Mouse (Mus musculus): Measurements from ENCODE around the gene Pmvk. TPM values are rescaled to one million over a fixed set of nuclear protein-coding genes. Genes with fewer than 3 reads are reported as not detected.
"Not testable (repeated sequence)": the region's sequence is repeated elsewhere in the genome, so short reads cannot be mapped to it uniquely, and the experiment has no call there.

The Pmvk gene
- polyA plus RNA-seq, 1 experiment from 2014 or later = 117 TPM

DNA sequence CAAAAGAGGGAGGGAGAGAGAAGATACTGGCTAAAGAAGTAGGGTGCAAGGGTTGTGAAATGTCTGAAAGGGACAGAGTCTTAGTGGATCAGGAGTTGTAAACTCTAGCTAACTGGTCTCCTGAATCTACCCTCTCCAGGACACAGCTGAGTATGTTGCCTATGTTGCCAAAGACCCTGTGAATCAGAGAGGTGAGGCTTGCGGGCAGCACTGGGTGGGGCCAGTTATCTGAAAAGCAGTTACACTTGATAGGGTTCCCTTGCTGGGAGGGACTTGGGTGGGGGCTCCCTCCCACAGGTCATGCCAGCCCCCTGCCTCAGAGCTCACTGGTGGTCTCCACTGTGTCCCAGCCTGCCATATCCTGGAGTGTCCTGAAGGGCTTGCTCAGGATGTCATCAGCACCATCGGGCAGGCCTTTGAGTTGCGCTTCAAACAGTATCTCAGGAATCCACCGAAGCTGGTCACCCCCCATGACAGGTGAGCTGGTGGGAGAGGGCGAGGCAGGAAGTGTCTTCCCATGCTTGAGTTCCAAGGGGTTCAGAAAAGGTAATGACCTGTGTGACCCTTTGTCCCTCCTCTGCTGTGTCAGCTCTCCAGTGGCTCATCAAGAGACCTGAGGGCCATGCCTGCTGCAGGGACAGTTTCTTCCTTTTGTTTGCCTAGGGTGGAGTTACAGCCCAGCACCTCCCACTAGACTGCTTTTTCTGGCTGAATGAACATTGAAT, 29.8 kb upstream of the Pmvk start:
- DNase-seq (ENCODE audit: low spot score) (no peak), ATAC-seq (ENCODE audit: low FRiP score) (no peak)
- no peaks in the 10 kb centered on the region for H3K27me3 ChIP-seq (ENCODE audit: control insufficient read depth, insufficient read depth, low read length)
- H3K4me2 ChIP-seq (replicated peaks) = no peak overlapping the region
- no peak overlapping the region for H3K27ac ChIP-seq
- no peak overlapping the region for H3K9ac ChIP-seq
- peaks cover 18% of the 10 kb centered on the region for H3K4me1 ChIP-seq (replicated peaks; ENCODE audit: control insufficient read depth, insufficient read depth, low read length)
- H3K36me3 ChIP-seq (replicated peaks; ENCODE audit: control insufficient read depth, insufficient read depth) = peaks cover 27% of the 10 kb centered on the region
- no peaks in the 10 kb centered on the region for H3K9me3 ChIP-seq (ENCODE audit: control insufficient read depth, low read length)
- 88% methylated on average over 5 of the region's 5 CpGs for WGBS
- no peak overlapping the region for H3K4me3 ChIP-seq (replicated peaks; ENCODE audit: low read length)

DNA sequence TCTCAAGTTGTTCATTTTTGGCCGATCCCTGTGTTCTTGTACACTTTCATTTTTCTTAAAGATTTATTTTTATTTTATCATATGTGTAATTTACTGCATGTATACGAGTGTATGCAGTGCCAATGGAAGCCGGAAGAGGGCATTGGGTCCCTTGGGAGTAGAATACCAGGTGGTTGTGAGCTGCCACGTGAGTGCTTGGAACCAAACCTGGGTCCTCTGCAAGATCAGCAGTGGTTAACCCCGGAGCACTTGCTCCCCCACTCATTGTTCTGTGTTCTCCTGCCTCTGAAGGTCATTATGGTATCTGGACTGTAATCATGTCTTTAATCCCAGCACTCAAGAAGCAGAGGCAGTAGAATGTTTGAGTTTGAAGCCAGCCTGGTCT, 29.2 kb upstream of the Pmvk start:
- H3K4me2 ChIP-seq (replicated peaks) = no peak overlapping the region
- no peak overlapping the region for H3K27ac ChIP-seq
- H3K36me3 ChIP-seq (replicated peaks; ENCODE audit: control insufficient read depth, insufficient read depth) = peaks cover 27% of the 10 kb centered on the region
- DNase-seq (ENCODE audit: low spot score) (no peak), ATAC-seq (ENCODE audit: low FRiP score) (no peak)
- no peak overlapping the region for H3K4me3 ChIP-seq (replicated peaks; ENCODE audit: low read length)
- no peaks in the 10 kb centered on the region for H3K27me3 ChIP-seq (ENCODE audit: control insufficient read depth, insufficient read depth, low read length)
- H3K9ac ChIP-seq = no peak overlapping the region
- 87% methylated on average over 5 of the region's 5 CpGs for WGBS
- H3K9me3 ChIP-seq (ENCODE audit: control insufficient read depth, low read length) = no peaks in the 10 kb centered on the region
- peaks cover 14% of the 10 kb centered on the region for H3K4me1 ChIP-seq (replicated peaks; ENCODE audit: control insufficient read depth, insufficient read depth, low read length)

DNA sequence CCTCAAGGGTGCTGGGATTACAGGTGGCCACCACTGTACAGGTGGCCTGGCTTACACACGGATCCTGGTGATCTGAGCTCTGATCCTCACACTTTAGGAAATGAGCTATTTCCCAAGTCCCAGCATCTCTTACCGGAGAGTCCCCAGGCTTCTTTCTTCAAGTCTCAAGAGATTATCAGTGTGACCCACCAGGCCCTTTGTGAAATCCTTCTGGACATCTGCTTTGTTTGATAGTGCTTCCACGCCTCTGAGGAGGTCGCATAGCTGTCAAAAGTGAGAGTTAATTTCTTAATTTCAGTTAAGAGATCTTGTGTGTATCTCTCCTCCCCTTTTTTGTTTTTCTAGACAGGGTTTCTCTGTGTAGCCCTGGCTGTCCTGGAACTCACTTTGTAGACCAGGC, 28.5 kb upstream of the Pmvk start:
- Histone ChIP-seq H3K27me3 (ENCODE audit: control insufficient read depth, insufficient read depth, low read length) (no peaks in the 10 kb centered on the region), H3K36me3 (replicated peaks; ENCODE audit: control insufficient read depth, insufficient read depth) (peaks cover 27% of the 10 kb centered on the region), H3K9me3 (ENCODE audit: control insufficient read depth, low read length) (no peaks in the 10 kb centered on the region), H3K4me3 (replicated peaks; ENCODE audit: low read length) (no peak overlapping the region), H3K4me1 (replicated peaks; ENCODE audit: control insufficient read depth, insufficient read depth, low read length) (peaks cover 14% of the 10 kb centered on the region), H3K27ac (no peak overlapping the region), H3K4me2 (replicated peaks) (no peak overlapping the region), H3K9ac (no peak overlapping the region)
- WGBS = 88% methylated on average over 4 of the region's 4 CpGs
- no peak for ATAC-seq (ENCODE audit: low FRiP score)
- DNase-seq (ENCODE audit: low spot score) = no peak

DNA sequence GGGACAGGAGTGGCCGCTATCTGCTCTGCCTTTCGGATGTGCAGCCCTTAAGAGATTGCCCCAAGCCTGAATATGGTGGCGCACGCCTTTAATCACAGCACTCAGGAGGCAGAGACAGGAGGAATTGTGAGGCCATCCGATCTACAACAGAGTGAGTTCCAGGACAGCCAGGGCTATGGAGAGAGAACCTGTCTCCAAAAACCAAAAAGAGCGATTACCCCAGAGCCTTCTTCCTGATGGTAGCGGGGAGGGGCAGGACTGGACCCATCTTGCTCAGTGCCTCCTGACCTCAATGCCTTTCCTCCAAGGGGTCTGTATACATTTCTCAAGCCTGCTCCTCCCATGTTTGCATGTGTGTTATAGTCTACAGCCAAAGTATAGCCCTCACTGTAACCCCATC, 25.3 kb upstream of the Pmvk start:
- H3K9ac ChIP-seq; DNase-seq (ENCODE audit: low spot score); ATAC-seq (ENCODE audit: low FRiP score); H3K4me2 ChIP-seq (replicated peaks); H3K27ac ChIP-seq; H3K27me3 ChIP-seq (ENCODE audit: control insufficient read depth, insufficient read depth, low read length); H3K9me3 ChIP-seq (ENCODE audit: control insufficient read depth, low read length); H3K4me3 ChIP-seq (replicated peaks; ENCODE audit: low read length): not testable (repeated sequence)
- Histone ChIP-seq H3K4me1 (replicated peaks; ENCODE audit: control insufficient read depth, insufficient read depth, low read length) (peaks cover 15% of the 10 kb centered on the region), H3K36me3 (replicated peaks; ENCODE audit: control insufficient read depth, insufficient read depth) (peaks cover 46% of the 10 kb centered on the region)
- 91% methylated on average over 7 of the region's 7 CpGs for WGBS

DNA sequence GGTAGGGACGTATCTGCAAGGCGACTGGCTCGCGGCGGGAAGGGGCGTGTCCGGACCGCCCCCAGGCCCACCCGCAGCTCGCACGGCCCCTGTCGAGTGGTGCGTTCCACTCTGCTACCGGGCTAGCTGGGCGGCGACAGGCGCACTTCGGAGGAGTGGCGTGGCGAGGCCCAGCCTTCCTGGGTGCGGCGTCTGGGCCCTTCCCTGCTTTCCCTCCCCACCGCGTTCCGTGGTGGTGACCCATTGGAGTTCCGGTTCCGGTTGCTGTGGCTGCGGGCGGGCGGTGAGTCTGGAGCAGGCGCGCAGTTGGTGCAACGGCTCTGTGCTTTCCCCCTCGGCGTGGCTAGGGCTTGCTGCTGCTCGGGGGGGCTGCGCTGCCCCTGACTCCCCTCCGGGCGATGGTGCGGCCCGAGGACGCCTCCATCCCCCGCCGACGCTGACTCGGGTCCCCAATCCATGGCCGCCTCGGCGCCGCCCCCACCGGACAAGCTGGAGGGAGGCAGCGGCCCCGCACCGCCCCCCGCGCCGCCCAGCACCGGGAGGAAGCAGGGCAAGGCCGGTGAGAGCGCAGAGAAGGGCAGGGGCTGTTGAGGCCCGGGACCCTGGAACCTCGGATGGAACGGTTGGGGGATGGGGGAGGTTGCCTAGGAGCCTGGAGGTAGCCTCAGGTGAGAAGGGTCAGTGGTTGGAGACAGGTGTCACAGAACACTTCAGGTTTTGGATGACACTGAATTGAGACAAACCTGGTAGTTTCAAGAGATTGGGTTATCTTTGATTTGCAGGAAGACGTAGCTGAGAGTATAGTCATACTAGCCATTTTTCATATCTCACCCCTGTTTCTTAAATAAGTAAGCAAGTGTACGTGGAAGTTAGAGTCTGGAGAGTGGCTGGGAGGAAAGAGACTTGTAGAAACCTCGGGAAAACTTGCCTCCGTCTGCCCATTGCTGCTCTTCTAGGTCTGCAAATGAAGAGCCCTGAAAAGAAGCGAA, 23.9 kb upstream of the Pmvk start, which contains the start of gene Pygo2:
Gene Pygo2 (plus strand): TSS at position 44 of the 989 bp plus-strand sequence.
- Histone ChIP-seq H3K36me3 (replicated peaks; ENCODE audit: control insufficient read depth, insufficient read depth) (peaks cover 48% of the 10 kb centered on the region), H3K9ac (peak within 1 kb of the TSS; percentile 97), H3K4me2 (replicated peaks) (peak within 1 kb of the TSS; percentile 87), H3K4me1 (replicated peaks; ENCODE audit: control insufficient read depth, insufficient read depth, low read length) (peaks cover 15% of the 10 kb centered on the region), H3K27ac (peak within 1 kb of the TSS; percentile 92), H3K4me3 (replicated peaks; ENCODE audit: low read length) (peak within 1 kb of the TSS; percentile 95), H3K9me3 (ENCODE audit: control insufficient read depth, low read length) (no peaks in the 10 kb centered on the region), H3K27me3 (ENCODE audit: control insufficient read depth, insufficient read depth, low read length) (no peaks in the 10 kb centered on the region)
- 2% methylated on average over 65 of the region's 68 CpGs for WGBS
- peak; percentile 87 for DNase-seq (ENCODE audit: low spot score)
- ATAC-seq (ENCODE audit: low FRiP score) = peak; percentile 97

DNA sequence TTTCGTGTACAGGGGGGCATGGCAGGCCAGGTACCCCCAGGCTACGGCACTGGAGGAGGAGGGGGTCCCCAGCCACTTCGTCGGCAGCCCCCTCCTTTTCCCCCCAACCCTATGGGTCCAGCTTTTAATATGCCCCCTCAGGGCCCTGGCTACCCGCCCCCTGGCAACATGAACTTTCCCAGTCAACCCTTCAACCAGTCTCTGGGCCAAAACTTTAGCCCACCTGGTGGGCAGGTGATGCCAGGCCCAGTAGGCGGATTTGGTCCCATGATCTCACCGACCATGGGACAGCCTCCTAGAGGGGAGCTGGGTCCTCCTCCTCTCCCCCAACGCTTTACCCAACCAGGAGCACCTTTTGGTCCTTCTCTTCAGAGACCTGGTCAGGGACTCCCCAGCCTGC, 21.7 kb upstream of the Pmvk start:
- Histone ChIP-seq H3K9me3 (ENCODE audit: control insufficient read depth, low read length) (no peaks in the 10 kb centered on the region), H3K4me1 (replicated peaks; ENCODE audit: control insufficient read depth, insufficient read depth, low read length) (peaks cover 18% of the 10 kb centered on the region), H3K4me3 (replicated peaks; ENCODE audit: low read length) (no peak overlapping the region), H3K27me3 (ENCODE audit: control insufficient read depth, insufficient read depth, low read length) (no peaks in the 10 kb centered on the region), H3K27ac (no peak overlapping the region), H3K9ac (no peak overlapping the region), H3K4me2 (replicated peaks) (no peak overlapping the region), H3K36me3 (replicated peaks; ENCODE audit: control insufficient read depth, insufficient read depth) (peaks cover 34% of the 10 kb centered on the region)
- WGBS = 96% methylated on average over 8 of the region's 8 CpGs
- ATAC-seq (ENCODE audit: low FRiP score) = no peak
- DNase-seq (ENCODE audit: low spot score) = no peak

DNA sequence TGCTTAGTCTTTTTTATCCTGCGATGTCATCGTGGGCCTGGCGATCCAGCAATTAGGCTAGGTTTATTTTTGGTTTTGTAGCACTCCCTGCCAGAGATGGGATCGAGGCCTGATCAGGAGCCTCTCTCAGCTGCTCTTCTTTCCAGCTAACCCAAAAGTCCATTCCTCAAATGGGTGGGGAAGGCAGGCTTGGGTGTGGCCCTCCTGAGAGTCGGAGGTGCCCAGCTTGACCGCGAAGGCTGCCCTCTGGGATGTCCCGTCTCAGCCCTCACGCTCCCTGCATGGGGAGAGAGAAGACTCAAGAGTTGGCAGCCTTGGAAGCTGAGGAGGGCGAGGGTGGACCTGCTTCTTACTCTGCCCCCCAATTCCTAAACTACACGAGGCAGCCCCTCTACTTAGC, 19.8 kb upstream of the Pmvk start:
- WGBS = 90% methylated on average over 11 of the region's 11 CpGs
- H3K4me2 ChIP-seq (replicated peaks) = no peak overlapping the region
- no peak for ATAC-seq (ENCODE audit: low FRiP score)

DNA sequence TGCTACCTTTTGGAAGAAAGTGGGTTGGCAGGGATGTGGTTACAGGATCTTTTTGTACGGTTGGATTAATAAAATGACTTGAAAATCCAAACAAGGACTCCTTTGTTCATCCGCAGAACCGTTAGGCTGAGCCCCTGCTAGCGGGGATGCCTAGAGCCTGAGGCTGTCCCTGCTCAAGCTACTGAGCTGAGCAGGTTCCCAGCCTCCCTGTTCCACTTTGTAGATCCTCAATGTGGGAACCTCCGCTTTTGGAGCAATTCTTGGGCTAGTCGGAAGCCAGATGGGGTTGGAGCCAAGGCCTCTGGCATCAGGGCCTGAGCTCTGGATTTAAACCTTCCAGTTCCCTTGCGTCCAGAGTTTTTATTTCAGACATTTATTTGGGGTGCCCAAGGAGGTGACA, 19.3 kb upstream of the Pmvk start:
- no peak for ATAC-seq (ENCODE audit: low FRiP score)
- H3K4me1 ChIP-seq (replicated peaks; ENCODE audit: control insufficient read depth, insufficient read depth, low read length) = peaks cover 18% of the 10 kb centered on the region
- no peak for DNase-seq (ENCODE audit: low spot score)
- 64% methylated on average over 7 of the region's 7 CpGs for WGBS
- H3K27ac ChIP-seq = no peak overlapping the region
- no peak overlapping the region for H3K4me2 ChIP-seq (replicated peaks)
- H3K36me3 ChIP-seq (replicated peaks; ENCODE audit: control insufficient read depth, insufficient read depth) = peaks cover 27% of the 10 kb centered on the region
- H3K27me3 ChIP-seq (ENCODE audit: control insufficient read depth, insufficient read depth, low read length) = no peaks in the 10 kb centered on the region
- no peak overlapping the region for H3K4me3 ChIP-seq (replicated peaks; ENCODE audit: low read length)
- no peaks in the 10 kb centered on the region for H3K9me3 ChIP-seq (ENCODE audit: control insufficient read depth, low read length)
- no peak overlapping the region for H3K9ac ChIP-seq

More for the DNA sequence above, 19.8 kb upstream of the Pmvk start:
- H3K27ac ChIP-seq = no peak overlapping the region
- peaks cover 27% of the 10 kb centered on the region for H3K36me3 ChIP-seq (replicated peaks; ENCODE audit: control insufficient read depth, insufficient read depth)
- H3K4me1 ChIP-seq (replicated peaks; ENCODE audit: control insufficient read depth, insufficient read depth, low read length) = peaks cover 18% of the 10 kb centered on the region
- 0 out of 2 replicates have a peak overlapping the region, but pooled peaks have one; percentile 13 for H3K9ac ChIP-seq
- no peak for DNase-seq (ENCODE audit: low spot score)
- H3K4me3 ChIP-seq (replicated peaks; ENCODE audit: low read length) = no peak overlapping the region
- H3K9me3 ChIP-seq (ENCODE audit: control insufficient read depth, low read length) = no peaks in the 10 kb centered on the region
- H3K27me3 ChIP-seq (ENCODE audit: control insufficient read depth, insufficient read depth, low read length) = no peaks in the 10 kb centered on the region

Measured in hindbrain, embryonic 14.5 days (tissue).